ENCODE assay signal across 8 mouse cellular contexts in genomic region chr14:119012607-119013431, GRCm38 (mm10).
DNase-seq lines count a peak whose midpoint lies in the region; ATAC-seq and TF ChIP-seq lines count a peak whose summit lies in the region.

No protein-coding gene starts in this region.

- DNase-seq in layer of hippocampus, adult 11-12 months (ENCODE audit: low spot score), result peak; percentile 78
- DNase-seq in layer of hippocampus, adult 9-10 months (ENCODE audit: low spot score), result no peak
- DNase-seq in embryo, embryonic 10.5 days (ENCODE audit: low spot score), result peak; percentile 55
- peak; percentile 75 to 84 for DNase-seq in layer of hippocampus, adult 18-20 months (ENCODE audit: low spot score in 2 of 2)
- no peak for DNase-seq in liver, postnatal 0 days
- peak; percentile 85 for DNase-seq in retina, postnatal 1 day
- no peak for DNase-seq in ovary, adult 18-20 months (ENCODE audit: low spot score)

- no peak for TF ChIP-seq EP300 in liver, postnatal 0 days (IDR thresholded peaks at IDR 0.05; ENCODE audit: low read depth)

- no peak; the same call in 1 of the 2 replicates for ATAC-seq in heart, embryonic 16.5 days (replicated peaks; ENCODE audit: extremely low read depth, insufficient read depth, low FRiP score)
- no peak for ATAC-seq in liver, postnatal 0 days

- TF ChIP-seq CTCF in liver, postnatal 0 days (IDR thresholded peaks at IDR 0.05; ENCODE audit: low read depth), result no peak

- H3K27ac ChIP-seq in heart, embryonic 16.5 days (ENCODE audit: low read length), result no peak overlapping the region
- H3K27ac ChIP-seq in liver, postnatal 0 days (ENCODE audit: low read depth), result no peak overlapping the region

- H3K4me3 ChIP-seq in heart, embryonic 16.5 days (ENCODE audit: low read length), result no peak overlapping the region
- H3K4me3 ChIP-seq in liver, postnatal 0 days (ENCODE audit: low read depth, low read length), result no peak overlapping the region

- H3K9ac ChIP-seq in heart, embryonic 16.5 days (ENCODE audit: low read length), result no peak overlapping the region
- H3K9ac ChIP-seq in liver, postnatal 0 days (replicated peaks), result no peak overlapping the region

- peak overlapping the region; percentile 52 for H3K4me2 ChIP-seq in heart, embryonic 16.5 days (ENCODE audit: low read depth, low read length)
- 0 out of 2 replicates have a peak overlapping the region, but pooled peaks have one; percentile 29 for H3K4me2 ChIP-seq in liver, postnatal 0 days (ENCODE audit: low read depth, low read length)

- H3K27me3 ChIP-seq in heart, embryonic 16.5 days (ENCODE audit: control insufficient read depth, insufficient read depth, low read length), result no peaks in the 10 kb centered on the region
- no peaks in the 10 kb centered on the region for H3K27me3 ChIP-seq in liver, postnatal 0 days (ENCODE audit: insufficient read depth, low read length)

- H3K9me3 ChIP-seq in heart, embryonic 16.5 days (replicated peaks; ENCODE audit: control insufficient read depth, low read length), result no peaks in the 10 kb centered on the region
- no peaks in the 10 kb centered on the region for H3K9me3 ChIP-seq in liver, postnatal 0 days (ENCODE audit: low read length)

- H3K36me3 ChIP-seq in heart, embryonic 16.5 days (ENCODE audit: control insufficient read depth, insufficient read depth), result no peaks in the 10 kb centered on the region; the same call in 1 of the 2 replicates
- H3K36me3 ChIP-seq in liver, postnatal 0 days (replicated peaks; ENCODE audit: insufficient read depth, low read length), result no peaks in the 10 kb centered on the region

- 62% methylated on average over 23 of the region's 23 CpGs for WGBS in heart, embryonic 16.5 days
- 69% methylated on average over 23 of the region's 23 CpGs for WGBS in liver, postnatal 0 days (ENCODE audit: insufficient replicate concordance)

- H3K4me1 ChIP-seq in heart, embryonic 16.5 days (ENCODE audit: control insufficient read depth, insufficient read depth, low read length), result peaks cover 2% of the 10 kb centered on the region; the same call in 1 of the 2 replicates
- H3K4me1 ChIP-seq in liver, postnatal 0 days (ENCODE audit: insufficient read depth), result no peaks in the 10 kb centered on the region

Comparison
In these comparisons a context has a peak if more than half of its experiments do, and no peak if none do; other contexts are left out.
1. DNase-seq: peak in layer of hippocampus, adult 11-12 months (single experiment), embryo, embryonic 10.5 days (single experiment), layer of hippocampus, adult 18-20 months (2 of 2) and retina, postnatal 1 day (single experiment); none in layer of hippocampus, adult 9-10 months (single experiment), liver, postnatal 0 days (single experiment) and ovary, adult 18-20 months (single experiment).